Mouse (Mus musculus) E14TG2a.4 (cell line): ENCODE results near the gene Aldh1a1.

Experiments
- CTCF ChIP-seq: conservative IDR thresholded peaks from 2 replicates; pipeline ENCODE4 v1.5.1; 2014; ENCODE audit warnings: low read length
- NANOG ChIP-seq: IDR thresholded peaks from 2 replicates; pipeline ENCODE4 v1.6.1; 2014; ENCODE audit warnings: borderline replicate concordance, low read length, mixed read lengths
- POU5F1 ChIP-seq: IDR thresholded peaks from 2 replicates; pipeline ENCODE4 v1.6.1; 2014; ENCODE audit warnings: low read length, borderline replicate concordance

DNA sequence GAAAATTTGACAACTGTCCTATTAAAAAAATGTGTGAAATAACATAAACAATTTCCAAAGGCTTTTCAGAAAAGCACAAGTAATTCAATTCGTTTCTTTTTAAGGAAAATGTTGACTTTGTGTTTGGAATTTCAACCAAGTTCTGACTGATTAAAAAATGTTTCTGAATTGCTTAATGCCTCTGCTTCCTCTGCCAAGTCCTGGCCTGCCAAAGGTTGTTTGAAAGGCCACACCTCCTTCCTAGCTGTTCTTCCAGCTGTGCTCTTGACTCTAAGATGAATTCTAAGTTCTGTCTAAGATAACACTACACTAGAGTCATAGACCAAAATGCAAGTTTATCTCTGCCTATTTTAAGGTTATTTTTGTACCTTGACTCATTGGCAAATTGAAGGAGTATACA lies 8.0 kb upstream of the Aldh1a1 start:
- no peak for TF ChIP-seq CTCF
- TF ChIP-seq POU5F1, result no peak
- no peak for TF ChIP-seq NANOG
